Mouse (Mus musculus): ENCODE measurements around the gene Pepd.
A peak's percentile ranks its signal among the peaks of the same experiment; 100 is the strongest.

Gene Pepd

GRCm38 (mm10) chr7:35024426-35024825, 112.2 kb downstream of the Pepd start:
- no peak for ATAC-seq (ENCODE audit: insufficient number of reproducible peaks, low FRiP score, low TSS enrichment)

- peak; percentile 57; the same call in 1 of the 2 replicates for ATAC-seq (ENCODE audit: insufficient number of reproducible peaks, low FRiP score, low TSS enrichment)
Measured at GRCm38 (mm10) chr7:35025409-35026275, 113.5 kb downstream of the Pepd start.

DNA sequence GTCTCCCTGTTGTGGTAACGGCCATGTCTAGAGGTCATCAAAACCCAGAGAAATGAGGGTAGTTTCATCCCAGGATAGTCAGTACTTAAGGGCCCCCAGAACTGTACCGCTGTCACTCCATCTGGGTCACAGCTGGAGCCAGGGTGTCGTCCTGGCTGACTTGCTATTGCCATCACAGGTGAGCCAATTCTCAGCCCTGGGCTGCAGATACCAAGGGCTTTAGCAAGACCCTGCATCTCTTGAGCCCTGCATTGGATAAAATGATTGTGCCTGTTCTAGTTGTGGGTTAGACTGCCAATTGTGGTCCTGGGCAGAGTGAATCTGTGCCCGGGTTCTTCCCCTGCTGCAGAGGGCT, 114.1 kb downstream of the Pepd start:
- no peak for ATAC-seq (ENCODE audit: insufficient number of reproducible peaks, low FRiP score, low TSS enrichment)

GRCm38 (mm10) chr7:35026838-35027291, 114.7 kb downstream of the Pepd start:
- no peak for ATAC-seq (ENCODE audit: insufficient number of reproducible peaks, low FRiP score, low TSS enrichment)

- ATAC-seq (ENCODE audit: insufficient number of reproducible peaks, low FRiP score, low TSS enrichment): no peak
Measured at GRCm38 (mm10) chr7:35027801-35028420, 115.7 kb downstream of the Pepd start.

- ATAC-seq (ENCODE audit: insufficient number of reproducible peaks, low FRiP score, low TSS enrichment): no peak
Measured at GRCm38 (mm10) chr7:35028559-35028958, 116.4 kb downstream of the Pepd start.

GRCm38 (mm10) chr7:35029228-35029627, 117.0 kb downstream of the Pepd start:
- ATAC-seq (ENCODE audit: insufficient number of reproducible peaks, low FRiP score, low TSS enrichment): no peak

- no peak for ATAC-seq (ENCODE audit: insufficient number of reproducible peaks, low FRiP score, low TSS enrichment)
Measured at GRCm38 (mm10) chr7:35029648-35030047, 117.5 kb downstream of the Pepd start.

DNA sequence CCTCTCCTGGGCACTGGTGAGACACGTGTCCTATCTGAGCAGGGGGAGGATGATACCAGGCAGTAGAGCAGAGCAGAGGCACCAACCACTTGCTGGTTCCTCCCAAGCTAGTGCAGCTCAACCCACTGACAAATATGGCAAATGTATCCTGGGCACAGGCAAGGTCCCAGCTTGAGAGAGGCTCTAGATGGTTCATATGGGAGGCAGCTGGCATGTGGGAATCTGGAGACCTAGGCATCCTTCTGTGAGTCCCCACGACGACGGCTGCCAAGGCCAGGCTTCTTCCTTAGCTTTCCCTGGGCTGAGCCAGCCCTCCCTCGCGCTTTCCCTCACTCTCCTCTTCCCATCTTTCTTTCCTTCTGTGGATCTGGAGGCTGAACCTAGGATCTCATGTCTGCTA, 118.4 kb downstream of the Pepd start:
- no peak for ATAC-seq (ENCODE audit: insufficient number of reproducible peaks, low FRiP score, low TSS enrichment)

GRCm38 (mm10) chr7:35035141-35035553, 123.0 kb downstream of the Pepd start:
- no peak for ATAC-seq (ENCODE audit: insufficient number of reproducible peaks, low FRiP score, low TSS enrichment)

DNA sequence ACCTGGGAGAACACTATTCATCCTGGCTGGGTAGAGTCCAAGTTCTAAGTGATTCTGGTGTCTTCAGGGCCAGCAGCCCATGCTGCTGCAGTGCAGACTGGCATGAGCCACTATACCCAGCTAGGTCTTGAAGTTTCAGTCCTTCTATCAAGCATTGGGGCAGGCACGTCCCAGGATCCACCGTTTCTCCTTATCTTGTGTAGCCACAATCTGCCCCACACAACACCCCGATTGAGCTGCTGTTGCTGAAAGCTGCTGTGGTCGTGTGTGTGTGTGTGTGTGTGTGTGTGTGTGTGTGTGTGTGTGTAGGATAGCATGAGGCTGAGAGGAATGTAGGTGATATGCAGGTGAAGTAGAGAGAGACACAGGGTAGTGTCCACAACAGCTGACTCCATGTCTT, 123.4 kb downstream of the Pepd start:
- ATAC-seq (ENCODE audit: insufficient number of reproducible peaks, low FRiP score, low TSS enrichment): no peak

DNA sequence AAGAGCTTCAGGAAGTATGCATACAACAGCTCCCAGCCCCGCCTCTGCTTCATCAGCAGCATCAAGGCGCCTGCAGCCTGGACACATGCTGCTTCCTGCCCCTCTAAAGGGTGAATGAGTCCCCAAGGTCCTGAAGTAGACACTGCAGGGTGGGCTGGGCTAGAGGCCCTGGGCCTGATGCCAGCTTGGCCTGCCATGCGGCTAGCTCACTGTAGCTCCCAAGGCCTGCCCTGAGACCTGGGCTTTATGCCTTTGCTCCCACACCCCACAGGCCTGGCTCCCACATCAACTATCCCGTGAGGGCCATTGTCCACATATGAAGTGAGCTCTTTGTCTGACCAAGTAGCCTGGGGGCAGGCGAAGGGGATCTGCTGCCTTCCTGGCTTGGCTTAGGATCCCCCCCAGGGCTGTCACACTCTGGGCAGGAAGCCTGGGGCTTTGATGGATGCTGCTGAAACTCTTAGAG, 124.1 kb downstream of the Pepd start:
- no peak for ATAC-seq (ENCODE audit: insufficient number of reproducible peaks, low FRiP score, low TSS enrichment)

DNA sequence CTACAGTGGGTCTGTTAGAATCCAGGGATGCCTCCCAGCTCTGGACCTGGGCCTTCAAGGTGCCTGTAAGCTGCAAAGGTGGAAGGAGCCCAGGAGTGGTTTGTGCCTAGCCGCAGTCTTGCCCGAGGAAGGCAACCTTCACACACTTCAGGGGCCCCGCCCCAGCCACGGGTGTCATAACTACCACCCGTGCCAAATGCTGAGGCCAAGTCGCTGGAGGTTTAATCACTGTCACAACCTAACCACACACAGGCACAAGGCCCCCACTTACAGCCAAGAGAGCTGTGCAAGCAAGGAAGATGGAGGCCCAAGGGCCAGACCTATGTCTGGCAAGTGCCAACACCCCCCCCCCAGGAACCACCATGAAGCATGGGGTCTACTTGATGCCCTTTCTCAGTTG, 125.2 kb downstream of the Pepd start:
- no peak for ATAC-seq (ENCODE audit: insufficient number of reproducible peaks, low FRiP score, low TSS enrichment)

DNA sequence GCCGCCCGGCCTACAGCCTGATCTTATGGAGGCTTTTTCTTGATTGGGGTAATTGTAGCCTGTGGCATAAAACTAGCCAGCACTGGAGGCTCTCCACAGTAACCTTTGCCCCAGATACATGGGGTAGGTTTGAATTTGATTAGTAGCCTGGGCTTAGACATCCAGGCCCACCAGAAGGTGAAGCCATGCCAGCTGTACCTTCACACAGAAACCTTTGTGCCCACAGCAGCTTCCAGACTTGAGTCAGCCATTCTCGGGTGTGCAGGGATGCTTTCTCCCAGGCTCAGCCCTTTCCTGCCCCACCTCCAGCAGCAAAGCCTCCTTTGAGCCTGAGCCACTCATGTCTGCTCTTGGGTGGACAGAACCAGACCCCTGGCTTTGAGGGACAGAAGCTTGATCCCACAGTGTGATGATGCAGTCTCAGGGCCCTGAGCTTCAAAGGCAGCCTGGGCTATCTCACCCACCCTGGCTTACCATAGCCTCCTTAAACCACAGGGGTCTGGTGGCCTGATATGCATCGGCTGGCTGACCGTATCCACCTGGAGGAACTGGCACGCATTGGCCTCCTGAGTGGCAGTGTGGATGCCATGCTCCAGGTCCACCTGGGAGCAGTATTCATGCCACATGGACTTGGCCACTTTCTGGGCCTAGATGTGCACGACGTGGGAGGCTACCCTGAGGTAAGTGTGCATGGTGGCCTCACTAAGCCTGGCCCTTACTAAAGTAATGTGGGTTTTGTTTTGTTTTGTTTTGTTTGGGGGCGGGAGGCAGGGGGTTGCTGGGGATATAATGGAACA, 128.2 kb downstream of the Pepd start:
- ATAC-seq (ENCODE audit: insufficient number of reproducible peaks, low FRiP score, low TSS enrichment): no peak

DNA sequence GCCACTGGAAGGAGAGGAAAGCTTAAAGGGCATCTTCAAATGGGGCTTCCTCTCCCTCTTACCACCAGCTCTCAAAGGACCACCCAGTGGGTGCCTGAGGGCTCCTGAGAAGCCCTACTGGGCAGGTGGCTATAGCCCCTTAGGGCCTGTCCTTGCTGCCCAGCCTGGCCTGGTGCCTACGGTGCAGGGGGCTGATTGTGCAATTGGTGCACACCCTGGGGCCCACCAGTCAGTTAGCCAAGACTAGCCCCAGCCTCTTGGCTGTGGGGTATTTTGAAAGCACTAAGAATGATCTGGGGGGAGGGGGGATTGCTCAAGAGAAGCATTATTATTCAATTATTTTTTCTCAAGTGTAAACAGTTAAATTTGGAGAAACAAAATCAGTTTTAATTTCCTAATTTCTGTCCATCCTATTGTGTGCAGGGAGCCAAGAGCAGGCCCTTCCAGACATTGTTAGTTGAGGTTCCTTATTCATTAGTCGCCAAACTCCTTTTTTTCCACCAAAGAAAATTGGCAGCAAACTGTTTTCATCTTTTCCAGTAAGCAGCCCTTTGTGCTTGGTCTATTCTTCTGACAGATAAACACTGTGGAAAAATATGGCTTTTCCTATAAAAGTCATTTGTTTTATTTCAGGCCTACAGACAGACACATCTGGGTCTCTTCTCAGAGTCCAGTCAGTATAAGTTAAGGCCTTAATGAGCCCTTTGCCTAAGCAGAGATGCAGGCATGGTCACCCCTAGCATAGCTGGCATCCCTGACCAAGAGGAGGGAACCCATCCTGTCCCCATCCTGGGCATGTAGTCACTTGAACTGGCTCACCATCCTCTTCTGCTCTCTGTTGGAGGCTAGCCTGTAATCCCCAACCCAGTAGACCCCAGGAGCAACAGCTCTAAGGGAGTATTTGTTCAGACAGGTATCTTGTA, 129.4 kb downstream of the Pepd start:
- no peak for ATAC-seq (ENCODE audit: insufficient number of reproducible peaks, low FRiP score, low TSS enrichment)

DNA sequence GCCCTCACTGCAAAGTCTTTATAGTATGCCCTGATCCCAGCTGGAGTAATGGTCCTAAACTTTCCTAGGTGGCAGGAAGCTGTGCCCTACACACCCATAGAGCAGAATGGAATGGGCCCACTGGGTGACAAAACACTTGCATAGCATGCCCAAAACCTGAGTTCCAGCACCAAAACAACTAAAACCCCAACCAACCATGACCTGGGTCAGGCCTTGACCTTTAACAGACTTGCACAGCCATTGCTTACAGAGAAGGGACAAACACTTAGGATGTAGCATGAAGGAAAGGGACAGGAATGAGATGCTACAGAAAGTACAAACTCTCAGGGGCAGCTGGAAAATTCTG, 130.0 kb downstream of the Pepd start:
- ATAC-seq (ENCODE audit: insufficient number of reproducible peaks, low FRiP score, low TSS enrichment): no peak

DNA sequence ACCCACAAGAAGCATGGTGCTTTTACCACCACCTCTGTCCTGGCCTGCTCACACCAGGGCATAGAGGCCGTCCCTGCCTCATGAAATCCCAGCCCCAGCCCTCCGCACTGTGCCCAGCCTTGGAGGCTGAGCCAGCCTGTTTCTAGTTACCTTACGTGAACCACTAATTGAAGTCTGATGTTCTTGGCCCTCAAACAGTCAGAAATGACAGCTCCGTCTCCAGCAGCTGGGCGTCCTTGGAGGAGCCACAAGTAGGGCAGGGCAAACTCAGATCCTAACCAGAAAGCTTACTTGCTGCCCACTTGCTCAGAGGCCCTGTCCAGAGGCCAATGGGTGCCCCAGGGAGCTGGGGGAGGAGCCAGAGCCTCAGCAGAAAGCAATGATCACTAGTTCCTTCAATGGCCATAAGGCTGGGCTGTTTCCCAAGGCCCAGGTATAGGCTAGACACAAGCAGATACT, 130.6 kb downstream of the Pepd start:
- peak; percentile 29; the same call in 1 of the 2 replicates for ATAC-seq (ENCODE audit: insufficient number of reproducible peaks, low FRiP score, low TSS enrichment)

GRCm38 (mm10) chr7:35043266-35043817, 131.2 kb downstream of the Pepd start:
- no peak for ATAC-seq (ENCODE audit: insufficient number of reproducible peaks, low FRiP score, low TSS enrichment)

GRCm38 (mm10) chr7:35044719-35045118, 132.5 kb downstream of the Pepd start:
- 0 out of 2 replicates have a peak, but pooled peaks have one; percentile 41 for ATAC-seq (ENCODE audit: insufficient number of reproducible peaks, low FRiP score, low TSS enrichment)
